Mouse (Mus musculus) thymus, adult 18-20 months (tissue): ENCODE measurements around the gene Cyp2j13.
"Not testable (repeated sequence)": the region's sequence is repeated elsewhere in the genome, so short reads cannot be mapped to it uniquely, and the experiment has no call there.

Experiments used
- DNase-seq, 2 experiments: peaks; one replicate each; pipeline ENCODE4 v3.0.0; 2022; ENCODE audit warnings: mixed read lengths in 2 of 2

Gene Cyp2j13

DNA sequence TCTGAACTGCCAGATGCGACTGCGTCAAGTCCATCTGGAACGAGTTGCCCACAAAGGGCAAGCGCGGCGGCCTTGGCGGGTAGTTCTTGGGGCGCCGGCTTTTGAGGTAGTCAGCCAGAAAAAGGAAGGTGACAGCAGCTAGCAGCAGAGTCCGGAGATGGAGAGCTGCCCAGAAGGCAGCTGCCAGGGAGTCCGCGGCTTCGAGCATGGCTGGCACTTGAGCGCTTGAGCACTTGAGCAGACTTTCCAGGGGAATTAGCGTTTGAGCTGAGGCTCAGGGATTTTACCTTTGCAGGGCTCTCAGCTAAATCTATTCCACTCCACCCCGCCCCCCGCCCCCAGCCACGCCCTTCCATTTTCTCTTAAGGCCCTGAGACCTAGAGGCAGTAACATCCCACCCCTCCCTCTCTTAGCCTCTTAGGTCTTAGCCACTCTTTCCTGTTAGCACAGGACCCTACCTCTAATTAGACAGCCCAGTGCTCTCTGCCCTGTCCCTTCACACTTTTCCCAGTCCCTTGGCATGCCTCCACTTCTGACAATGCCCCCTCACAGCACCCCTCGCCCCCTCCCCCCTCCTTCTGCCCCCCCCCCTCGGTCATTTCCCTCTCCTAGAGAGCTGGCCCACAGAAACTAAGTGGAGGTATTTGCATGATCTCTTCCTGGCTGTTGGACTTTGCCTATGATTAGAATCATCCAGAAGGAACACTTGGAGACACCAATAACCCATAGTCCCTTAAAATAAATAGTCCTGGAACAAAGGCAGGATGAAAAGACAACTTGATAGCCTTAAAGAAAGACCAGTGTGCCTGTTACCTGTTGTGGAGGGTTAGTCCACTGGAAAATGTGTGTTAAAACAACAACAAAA lies at the start of gene Cyp2j13:
TSS of gene Cyp2j13 (minus strand) at position 286 of the 865 bp plus-strand sequence.
- DNase-seq: no peak

- DNase-seq: no peak
These were observed 19.5 kb upstream of the Cyp2j13 start for GRCm38 (mm10) chr4:96096841-96097240.

GRCm38 (mm10) chr4:96091869-96092268 lies 14.5 kb upstream of the Cyp2j13 start:
- no peak for DNase-seq

- DNase-seq: not testable (repeated sequence)
These were observed 12.2 kb upstream of the Cyp2j13 start for GRCm38 (mm10) chr4:96089356-96090048.

- no peak for DNase-seq
These were observed 962 bp upstream of the Cyp2j13 start for GRCm38 (mm10) chr4:96078308-96078707.

DNA sequence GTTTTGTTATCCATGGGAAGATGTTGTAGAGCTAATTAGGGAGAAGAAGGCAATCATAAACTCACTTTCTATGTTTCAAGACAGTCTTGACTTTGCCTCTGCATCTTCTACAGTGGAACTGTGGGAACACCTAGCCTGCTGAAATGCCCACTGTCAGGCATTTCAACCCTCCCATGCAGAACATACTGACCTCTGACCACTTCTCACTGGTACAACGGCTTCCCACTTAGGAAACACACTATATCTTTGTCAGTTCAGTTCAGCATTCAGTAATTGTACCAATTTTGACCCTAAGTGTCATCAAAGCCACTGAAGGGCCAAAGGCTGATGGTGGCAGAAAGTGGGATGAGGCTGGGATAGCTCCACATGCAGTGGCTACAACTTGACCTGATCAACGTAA lies 15.3 kb downstream of the Cyp2j13 start:
- DNase-seq: no peak

- DNase-seq: no peak
These were observed 17.2 kb downstream of the Cyp2j13 start for GRCm38 (mm10) chr4:96060106-96060505.

- DNase-seq: no peak
These were observed 48.9 kb downstream of the Cyp2j13 start for GRCm38 (mm10) chr4:96028412-96028811.

DNA sequence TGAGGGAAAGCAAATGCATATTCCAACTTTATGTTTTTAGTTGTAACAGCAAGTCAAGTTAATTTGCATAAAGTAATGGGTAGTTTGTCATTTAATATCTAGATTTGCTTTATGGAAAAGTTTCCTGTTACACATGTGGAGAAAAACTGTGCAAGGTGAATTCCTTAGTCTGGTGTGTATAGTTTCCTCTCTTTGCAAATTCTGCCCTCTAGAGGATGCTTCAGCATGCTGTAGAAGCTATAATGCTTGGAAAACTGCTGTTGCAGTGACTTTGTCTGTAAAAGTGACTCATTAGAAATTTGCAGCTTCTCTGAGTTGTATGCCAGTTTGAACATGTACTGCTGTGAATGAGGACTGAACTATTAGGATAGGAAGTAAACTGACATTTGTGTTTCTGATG lies 54.5 kb downstream of the Cyp2j13 start:
- DNase-seq: no peak

DNA sequence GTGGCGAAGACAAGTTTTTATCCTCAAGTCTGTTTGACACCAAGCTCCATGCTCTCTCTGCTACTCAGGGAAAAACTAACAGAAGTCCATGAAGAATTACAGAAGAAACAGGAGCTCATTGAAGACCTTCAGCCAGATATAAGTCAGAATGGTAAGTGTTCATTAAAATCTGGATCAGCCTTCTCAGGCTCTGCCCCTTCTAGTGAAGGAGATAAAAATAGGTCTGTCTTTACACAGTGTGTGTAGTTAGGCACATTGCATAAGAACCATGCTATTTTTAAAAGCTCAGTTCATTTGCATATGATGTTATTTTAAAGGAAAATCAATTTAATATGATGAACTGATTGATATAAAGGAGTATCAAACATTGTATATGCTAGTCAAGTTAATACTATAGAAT lies 60.5 kb downstream of the Cyp2j13 start:
- DNase-seq: no peak

GRCm38 (mm10) chr4:95982221-95982620 lies 95.1 kb downstream of the Cyp2j13 start:
- DNase-seq: not testable (repeated sequence)
